Mouse (Mus musculus): ENCODE results near the gene Ccdc88c. TPM values are rescaled to one million over a fixed set of nuclear protein-coding genes. Genes with fewer than 3 reads are reported as not detected.
A peak's percentile ranks its signal among the peaks of the same experiment; 100 is the strongest.

Ccdc88c gene
- total RNA-seq, 2 experiments from 2014 or later: 29.2 to 78.9 TPM

DNA sequence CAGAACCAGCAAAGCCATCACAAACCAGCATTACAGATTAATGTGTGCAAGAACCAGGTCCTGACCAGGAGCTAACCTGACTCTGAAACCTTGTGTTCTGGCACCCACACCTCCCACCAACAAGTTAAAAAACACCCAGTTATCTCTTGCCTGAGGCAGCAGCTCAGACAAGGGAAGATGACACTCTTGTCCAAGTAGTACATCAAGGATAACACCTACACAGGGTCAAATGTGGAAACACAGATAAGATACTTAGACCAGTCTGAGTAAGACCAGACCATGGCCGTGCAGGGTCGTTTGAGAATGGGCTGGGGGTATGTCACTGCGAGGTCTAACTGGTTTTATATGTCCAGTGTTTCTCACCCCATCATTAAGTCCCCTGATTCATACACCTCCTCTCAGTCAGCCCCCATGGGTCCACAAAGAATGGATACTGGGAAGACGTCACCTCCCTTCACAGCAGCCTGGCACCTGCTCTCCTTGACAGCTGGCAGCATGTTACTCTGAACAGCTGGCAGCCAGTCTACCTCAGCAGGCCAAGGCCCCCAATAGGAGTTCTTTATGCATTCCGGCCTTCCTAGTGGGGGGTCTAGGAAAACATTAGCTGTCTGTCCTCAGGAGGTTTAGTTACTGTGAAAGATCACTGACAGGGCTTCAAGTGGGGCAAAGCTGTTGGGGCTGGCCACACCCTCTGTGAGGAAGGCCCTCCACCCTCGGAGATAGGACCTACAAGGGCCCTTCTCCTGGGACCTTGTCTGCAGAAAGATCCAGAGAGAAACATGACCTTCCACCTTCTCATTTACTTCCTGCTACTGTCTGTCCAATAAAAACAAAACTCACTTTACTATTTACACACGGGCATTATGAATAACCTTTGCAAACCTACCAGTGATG is 29.5 kb downstream of the Ccdc88c start:
- peak; percentile 45 for ATAC-seq (replicated peaks; ENCODE audit: poor library complexity)

DNA sequence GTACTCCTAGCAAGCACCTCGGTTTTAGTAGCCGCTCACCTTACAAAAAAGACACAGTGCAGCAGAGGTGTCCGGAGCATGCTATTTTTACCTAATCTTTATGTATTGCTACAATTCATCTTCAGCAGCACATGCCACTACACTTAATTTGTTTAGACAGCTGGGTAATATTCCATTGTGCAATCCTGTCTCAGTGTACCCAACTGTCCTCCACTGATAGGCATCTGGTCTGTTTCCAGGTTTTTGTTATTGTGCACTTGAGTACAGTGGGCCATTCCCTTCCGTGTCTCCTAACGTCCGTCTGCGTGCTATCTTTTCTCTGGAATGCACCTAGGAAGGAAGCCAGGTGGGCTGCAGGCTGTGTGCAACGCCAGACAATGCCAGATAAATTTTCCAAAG is 30.3 kb downstream of the Ccdc88c start:
- ATAC-seq (replicated peaks; ENCODE audit: poor library complexity): 0 out of 2 replicates have a peak, but pooled peaks have one; percentile 5

DNA sequence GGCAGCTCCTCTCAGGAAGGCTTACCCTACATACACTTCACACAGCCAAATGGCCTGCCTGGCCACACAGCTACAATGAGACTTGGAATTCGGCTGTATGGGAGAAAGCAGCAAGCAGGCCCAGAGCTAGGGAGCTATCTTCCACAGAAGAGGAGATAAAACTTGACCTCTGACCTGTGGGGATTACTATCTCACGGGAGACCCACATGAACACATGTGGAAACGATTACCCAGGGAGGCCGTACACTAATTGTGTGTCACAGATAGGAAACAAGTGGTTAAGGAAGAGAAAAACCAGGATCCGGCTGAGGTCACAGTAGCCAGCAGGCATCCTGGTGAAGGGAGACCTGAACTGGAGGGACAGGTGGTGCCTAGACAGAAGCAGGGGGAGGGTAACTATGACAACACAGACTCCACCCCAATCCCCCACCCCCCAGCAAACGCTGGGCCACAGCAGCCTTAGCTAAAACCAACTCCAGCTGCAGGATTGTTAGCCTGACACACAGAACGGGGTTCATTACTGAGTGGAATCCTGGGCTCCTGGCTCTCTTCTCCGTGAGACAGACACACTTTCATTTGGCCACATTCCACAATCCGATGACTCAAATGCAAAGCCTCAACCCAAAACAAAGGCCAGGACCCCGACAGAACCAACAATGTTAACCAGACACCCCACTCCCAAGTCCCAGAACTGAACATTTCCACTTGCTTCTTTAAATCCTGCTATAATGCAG is 30.9 kb downstream of the Ccdc88c start:
- ATAC-seq (replicated peaks; ENCODE audit: poor library complexity): no peak

DNA sequence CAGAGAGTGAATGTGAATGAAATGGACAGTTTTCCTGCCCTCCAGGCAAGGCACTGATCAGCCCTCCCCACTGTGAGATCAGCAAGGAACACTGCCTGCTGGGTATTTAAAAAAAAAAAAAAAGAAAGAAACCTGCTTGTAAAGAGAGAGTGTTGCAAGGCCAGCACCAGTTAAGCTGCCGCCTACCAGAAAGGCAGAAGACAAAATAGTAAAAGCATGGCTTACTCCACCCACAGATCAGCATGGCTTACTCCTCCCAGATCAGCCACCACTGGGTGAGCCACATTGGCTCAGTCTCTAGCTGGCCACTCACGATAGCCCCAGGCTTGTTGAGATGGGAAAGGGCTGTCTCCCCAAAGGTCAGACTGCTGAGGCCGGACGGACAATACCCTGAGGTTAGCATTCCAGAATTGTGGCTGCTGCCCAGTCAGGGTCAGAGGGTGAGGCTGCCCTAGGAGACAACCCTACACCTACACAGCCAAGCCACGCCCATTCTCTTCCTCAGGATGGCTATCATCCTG is 32.4 kb downstream of the Ccdc88c start:
- peak; percentile 50 for ATAC-seq (replicated peaks; ENCODE audit: poor library complexity)

DNA sequence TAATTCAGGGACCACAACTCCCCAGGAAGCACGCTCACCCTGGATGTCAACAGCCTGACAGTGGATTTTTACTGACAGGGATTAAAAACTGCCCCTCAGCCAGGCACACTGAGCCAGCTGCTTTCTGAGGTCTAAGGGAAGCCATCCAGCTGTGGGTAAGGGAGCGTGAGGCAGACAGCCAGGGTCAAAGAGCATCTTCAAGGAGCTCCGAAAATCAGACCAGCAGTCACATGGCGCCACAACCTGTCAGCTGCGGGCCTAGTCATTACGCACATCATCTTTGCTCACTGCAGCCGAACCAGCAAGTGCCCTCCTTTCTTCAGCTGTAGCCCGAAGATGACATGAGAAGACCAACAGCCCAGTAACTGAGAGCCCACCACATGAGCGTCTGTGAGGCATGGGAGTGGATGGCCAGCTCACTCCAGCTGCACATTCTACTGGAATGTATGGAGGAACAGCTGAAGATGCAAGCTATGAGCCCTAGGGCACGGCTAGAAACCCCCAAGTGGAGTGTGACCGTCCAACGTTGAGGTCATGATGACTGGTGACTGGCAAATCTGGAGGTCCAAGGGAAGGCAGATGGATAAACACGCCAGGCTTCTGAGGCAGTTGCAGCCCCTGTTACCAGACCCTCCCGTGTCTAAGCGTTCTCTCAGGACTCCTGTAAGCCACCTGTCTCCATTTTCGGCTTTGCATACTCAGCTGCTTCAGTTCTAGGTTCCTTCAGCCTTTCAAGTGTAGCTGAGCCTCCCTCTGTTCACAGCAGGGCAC is 33.1 kb downstream of the Ccdc88c start:
- no peak for ATAC-seq (replicated peaks; ENCODE audit: poor library complexity)

DNA sequence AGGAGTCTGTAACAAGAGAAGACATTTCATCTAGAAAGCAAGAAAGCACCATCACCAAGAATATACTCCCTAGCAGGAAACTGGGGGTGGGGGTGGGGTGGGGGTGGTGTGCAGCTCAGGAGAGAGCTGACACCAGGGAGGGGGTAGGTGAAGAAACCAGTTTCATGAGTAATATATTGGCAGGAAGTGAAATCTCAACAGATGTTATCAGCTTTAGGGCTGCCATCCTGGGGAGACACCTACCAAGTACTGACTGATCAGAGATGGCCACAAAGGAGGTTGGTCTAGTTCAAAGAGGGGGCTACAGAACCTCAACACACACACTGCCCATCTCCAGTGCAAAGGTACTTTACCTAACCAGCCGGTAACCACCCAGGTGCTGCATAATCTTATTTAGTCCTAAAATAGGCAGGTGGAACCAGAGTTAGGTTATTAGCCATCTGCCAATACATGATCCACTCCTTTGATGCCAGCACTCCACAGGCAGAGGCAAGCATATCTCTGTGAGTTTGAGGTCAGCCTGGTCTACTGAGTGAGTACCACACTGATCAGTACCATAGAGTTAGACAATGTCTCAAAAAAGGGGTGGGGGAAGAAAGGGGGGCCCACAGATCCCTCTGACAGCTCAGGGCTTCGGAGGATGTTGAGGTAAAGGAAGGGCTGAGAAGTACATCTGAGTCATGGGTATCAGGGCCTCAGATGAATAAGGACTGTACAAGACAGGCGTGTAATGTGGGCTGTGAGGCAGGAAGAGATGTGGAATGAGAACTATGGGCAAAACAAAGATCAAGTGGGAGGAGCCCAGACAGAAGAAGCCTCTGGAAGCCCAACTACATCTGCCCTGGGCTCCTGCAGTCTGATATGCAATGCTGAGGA is 34.5 kb downstream of the Ccdc88c start:
- no peak for ATAC-seq (replicated peaks; ENCODE audit: poor library complexity)

DNA sequence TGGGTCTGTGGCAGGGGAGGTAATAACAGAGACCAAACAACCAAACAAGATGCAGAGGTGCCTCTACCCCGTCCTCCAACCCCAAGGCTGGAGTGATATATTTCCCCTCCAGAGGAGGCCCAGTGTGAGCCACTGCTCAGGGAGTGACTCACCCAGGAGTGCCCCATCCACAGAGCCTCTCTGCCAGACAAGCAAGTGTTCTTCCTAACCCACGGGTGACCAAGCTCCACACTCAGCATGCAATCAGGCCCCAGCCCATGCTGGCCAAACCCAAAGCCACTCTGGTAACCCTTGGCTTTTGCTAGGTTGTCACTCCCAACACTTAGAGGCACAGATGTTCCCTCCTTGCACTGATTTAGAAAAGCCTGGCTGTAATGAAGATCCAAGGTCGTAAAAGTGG is 35.7 kb downstream of the Ccdc88c start:
- no peak for ATAC-seq (replicated peaks; ENCODE audit: poor library complexity)

DNA sequence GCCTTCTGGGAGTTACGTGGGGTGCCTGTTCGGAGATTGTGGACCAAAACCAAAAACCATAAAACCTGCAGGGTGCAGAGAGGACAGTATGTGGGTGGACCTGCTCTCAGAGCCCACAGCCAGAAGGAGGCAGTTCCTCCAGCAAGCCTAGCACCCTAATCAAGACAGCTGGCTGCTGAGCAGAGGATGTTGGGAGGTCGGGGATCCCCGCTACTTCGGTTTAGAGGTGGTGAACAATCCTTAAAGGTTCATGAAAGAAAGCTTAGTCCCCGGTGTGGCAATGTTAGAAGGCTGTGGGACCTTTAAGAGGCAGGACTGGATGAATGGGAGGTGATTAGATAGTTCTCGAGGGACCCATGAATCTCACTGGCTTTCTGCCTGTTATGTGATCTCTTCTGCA is 36.4 kb downstream of the Ccdc88c start:
- no peak for ATAC-seq (replicated peaks; ENCODE audit: poor library complexity)

DNA sequence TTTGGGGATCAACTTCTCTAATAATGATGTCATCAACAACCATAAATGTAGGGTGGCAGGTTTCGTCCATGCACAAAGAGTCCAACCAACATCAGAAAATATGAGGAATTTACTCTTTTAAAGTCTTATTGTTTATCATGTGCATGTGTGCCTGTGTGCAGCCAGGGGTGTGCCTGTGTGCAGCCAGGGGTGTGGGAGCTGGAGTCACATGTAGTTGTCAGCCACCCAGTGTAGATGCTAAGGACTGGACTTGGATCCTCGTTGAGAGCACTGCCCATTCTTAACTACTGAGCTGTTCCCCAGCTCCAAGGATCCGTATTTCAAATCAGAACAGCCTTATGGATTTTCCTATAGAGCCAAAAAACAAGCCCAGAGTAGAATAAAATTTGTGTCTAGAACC is 37.7 kb downstream of the Ccdc88c start:
- no peak for ATAC-seq (replicated peaks; ENCODE audit: poor library complexity)

DNA sequence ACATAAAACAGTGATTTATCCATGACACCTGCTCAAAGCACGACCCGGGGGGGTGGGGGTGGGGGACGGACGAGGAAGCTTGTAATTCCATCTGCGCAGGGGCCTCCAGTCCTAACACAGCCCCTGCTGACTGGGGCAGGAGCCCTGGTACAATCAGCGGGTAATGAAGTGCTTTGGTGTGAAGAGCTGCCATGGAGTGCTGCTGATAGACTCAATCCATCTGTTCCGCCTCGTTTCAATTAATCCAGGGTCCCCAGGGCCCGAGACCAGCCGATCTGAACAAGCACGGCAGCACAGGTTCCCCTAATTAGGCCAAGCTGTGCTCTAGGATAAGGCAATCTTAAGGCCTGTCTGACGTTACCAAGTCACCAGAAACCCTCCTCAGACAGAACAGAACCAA is 38.6 kb downstream of the Ccdc88c start:
- no peak for ATAC-seq (replicated peaks; ENCODE audit: poor library complexity)

DNA sequence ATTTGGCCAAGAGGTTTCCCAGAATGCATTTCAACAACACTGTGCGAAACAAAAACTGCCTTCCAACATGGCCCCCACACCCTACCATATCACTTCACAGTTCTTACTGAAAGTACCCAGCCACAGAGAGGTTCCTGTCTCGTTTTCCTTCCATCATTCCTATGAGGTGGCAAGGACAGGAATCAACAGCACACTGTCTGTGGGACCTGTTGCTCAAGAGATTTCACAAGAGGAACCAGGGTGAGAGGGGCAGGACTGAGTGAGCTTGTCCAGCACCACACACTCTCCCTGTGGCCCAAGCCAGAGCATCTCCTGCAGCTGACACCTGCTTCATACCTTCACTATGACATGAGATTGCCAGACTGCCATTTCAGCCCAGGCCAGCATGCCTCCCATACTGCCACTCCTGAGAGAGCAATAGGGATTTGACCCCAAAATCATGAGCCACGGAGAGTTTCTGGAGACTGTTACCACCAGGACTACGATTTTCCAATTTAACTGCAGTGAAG is 39.0 kb downstream of the Ccdc88c start:
- ATAC-seq (replicated peaks; ENCODE audit: poor library complexity): peak; percentile 58

DNA sequence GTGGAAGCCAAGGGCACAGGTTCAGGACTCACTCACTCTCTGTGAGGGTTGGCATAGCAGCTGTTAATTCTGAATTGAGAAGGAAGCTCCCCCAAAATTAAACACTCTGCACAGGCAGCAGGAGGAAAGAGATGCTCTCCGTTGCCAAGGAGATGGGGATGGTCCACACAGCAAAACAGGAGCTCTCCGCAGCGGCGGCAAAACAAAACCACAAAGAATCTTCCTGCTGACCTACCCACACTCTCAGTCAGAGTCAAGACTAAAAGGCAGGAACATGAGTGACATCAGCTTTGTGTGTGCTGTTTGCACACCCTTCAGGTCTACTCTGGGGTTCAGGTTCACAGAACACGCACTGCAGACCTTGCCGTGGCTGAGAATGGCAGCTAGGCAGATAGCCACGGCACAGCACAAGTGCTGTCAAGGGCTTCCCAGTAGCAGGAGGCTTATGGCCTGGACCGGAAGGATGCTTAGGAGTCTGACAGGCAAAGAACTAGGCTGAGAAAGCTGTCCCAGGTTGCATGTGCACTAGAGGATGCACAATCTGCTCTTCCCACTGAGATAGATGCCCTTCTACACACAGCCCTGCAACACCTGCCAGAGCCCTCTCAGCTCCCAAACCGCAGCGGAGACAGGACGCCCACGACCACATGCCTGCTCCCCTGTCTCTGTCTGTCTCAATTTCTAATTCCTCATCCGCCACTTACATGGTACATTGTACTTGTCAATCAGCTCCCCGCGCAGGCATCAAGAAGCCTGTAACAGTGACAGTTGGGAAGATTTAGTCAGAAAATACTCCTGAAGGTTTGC is 40.3 kb downstream of the Ccdc88c start:
- no peak for ATAC-seq (replicated peaks; ENCODE audit: poor library complexity)

DNA sequence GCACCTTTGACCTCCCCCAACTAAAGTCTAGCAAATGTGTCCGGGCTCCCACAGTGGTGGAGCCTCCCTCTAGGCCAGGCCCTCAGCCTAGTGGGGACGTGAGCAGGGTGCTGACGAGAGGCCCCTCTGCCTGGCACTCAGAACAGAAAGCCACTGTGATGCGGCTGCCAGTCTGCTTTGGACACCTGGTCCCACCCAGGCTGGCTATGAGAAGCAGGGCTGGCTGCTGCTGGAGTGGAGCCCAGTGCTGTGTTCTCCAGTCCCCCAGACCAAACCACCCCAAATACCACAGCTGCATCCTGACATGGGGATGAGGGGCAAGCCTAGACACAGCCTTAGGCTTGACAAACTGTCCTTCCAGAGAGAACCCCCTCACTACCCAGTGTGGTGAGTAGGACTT is 42.4 kb downstream of the Ccdc88c start:
- ATAC-seq (replicated peaks; ENCODE audit: poor library complexity): peak; percentile 17

DNA sequence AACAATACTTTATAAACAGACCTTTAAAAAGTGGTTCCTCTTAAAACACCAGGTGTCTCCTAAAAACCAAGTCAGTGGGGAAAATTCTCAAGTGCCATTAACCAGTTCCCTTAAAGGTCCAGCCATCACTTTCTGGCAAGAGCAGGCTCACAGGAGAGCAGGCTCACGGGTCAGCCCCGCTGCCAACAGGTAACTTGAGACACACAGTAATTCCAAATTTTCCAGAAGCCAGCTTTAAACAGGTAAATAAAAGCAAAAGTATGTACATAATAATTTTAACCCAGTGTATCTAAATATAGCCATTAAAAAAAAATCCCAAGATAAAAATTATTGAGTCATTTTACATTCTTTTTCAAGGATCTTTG is 43.1 kb downstream of the Ccdc88c start:
- no peak for ATAC-seq (replicated peaks; ENCODE audit: poor library complexity)

DNA sequence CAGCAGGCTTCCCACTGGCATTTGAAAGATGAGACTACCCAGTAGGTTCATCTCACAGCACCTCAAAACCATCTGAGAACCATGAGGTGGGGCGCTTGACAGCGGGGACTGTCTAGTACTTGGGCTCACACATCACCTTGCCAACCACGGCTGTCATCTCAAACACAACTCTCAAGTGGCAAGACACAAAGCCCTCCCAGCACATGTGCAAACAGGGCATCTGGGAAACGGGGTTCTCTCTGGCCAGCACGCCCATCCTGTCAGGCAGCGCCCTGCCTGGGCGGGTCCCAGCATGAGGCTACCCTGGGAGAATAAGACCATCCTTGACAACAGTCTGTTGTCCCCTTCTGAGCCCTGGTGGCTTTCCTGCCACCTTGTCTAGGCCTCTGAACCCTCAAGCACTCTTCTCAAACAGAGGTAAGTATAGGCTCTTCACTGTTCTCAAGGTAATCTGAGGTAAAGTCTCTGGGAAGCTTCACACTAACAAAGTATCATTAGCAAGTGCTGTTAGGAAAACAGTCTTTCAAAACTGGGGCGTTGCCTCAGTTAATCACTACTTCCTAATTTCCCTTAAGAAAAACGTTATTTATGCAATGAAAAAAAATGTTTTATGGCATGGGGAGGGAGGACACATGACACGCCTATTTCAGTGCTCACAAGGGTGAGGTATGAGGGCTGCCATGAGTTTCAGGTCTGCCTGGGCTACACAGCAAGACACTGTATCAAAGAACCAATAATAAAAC is 43.6 kb downstream of the Ccdc88c start:
- peak; percentile 26 for ATAC-seq (replicated peaks; ENCODE audit: poor library complexity)

DNA sequence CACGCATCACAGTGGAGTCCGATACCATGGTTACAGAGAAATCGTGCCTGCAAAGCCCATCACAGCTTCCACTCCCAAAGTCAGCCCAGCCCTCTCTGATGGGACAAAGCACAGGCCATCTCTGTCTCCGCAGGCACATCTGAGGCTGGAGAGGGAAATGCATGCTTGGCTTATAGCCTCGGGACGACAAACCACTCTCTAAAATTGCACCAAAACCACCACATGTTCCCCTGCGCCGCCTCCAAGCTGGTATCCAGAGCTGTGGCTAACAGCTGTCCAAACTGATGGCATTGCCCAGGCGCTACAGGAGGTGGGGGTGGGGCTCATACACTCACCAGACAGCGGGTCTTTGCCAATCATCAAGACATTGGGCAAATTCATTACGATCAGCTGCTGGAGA is 45.3 kb downstream of the Ccdc88c start:
- ATAC-seq (replicated peaks; ENCODE audit: poor library complexity): peak; percentile 66

DNA sequence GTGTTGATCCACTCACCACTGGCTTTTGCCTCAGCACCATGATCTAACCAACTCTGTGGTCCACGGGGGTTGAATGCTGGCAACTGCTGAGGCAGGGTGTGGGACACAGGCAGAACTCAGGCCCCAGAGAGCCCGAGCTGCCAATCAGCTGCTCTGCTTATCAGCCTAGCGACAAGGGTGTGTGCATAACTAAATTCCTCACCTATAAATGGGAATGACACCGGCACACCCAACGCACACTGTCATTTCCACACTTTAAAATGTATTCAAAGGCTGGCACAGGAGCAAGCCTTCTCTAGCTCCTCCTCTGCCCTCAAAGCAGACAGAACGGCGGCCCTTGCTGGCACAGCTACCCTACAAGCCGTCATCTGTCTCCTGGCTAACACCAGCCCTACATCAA is 46.6 kb downstream of the Ccdc88c start:
- ATAC-seq (replicated peaks; ENCODE audit: poor library complexity): no peak

DNA sequence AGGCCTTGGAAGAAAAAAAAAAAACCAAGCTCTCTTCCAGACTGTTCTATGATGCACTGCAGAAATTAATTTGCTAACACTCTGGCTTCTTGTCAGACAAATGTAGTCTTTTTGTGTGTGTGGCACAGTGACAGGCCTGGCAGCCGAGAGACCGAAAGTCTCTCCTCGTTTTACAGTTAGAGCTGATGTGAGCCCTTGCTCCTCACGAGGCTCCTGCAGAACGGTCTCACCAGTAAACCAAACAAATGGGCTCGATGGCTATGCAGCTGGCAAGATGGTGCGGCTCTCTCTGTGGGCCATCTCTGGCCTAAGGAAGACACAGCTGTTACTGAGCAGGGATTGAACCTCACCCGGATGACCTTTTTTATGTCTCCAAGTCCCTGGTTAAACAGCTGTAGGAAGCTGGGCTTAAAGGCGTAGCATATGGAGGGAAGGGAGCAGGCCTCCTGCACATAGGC is 48.3 kb downstream of the Ccdc88c start:
- ATAC-seq (replicated peaks; ENCODE audit: poor library complexity): no peak

All from megakaryocyte progenitor cell, adult 5-6 weeks (primary cell).